Mouse (Mus musculus) heart, adult 8-10 months (tissue): ENCODE data around the gene Rnf215. TPM values are rescaled to one million over a fixed set of nuclear protein-coding genes. Genes with fewer than 3 reads are reported as not detected.
"Not testable (repeated sequence)": the region's sequence is repeated elsewhere in the genome, so short reads cannot be mapped to it uniquely, and the experiment has no call there.

Source experiments
- DNase-seq: peaks from one replicate; pipeline ENCODE4 v3.0.0; 2022; ENCODE audit warnings: low spot score
- total RNA-seq, 4 experiments: library from RNA; stranded (reverse); gene quantifications; 2 replicates each; pipeline ENCODE4 v1.2.4; 2022

The Rnf215 gene
- 10 to 100 TPM in 3 of 4 experiments, 1 to 10 TPM in 1; 10.0 to 14.2 (median 11.2) TPM for total RNA-seq

- DNase-seq = peak; percentile 84
Measured at GRCm38 (mm10) chr11:4134986-4135935, at the start of gene Rnf215. Gene Rnf215 (plus strand): TSS chr11:4135202.

GRCm38 (mm10) chr11:4086246-4086645 lies 48.8 kb upstream of the Rnf215 start:
- no peak for DNase-seq

GRCm38 (mm10) chr11:4087267-4087666 lies 47.7 kb upstream of the Rnf215 start:
- DNase-seq = no peak

DNA sequence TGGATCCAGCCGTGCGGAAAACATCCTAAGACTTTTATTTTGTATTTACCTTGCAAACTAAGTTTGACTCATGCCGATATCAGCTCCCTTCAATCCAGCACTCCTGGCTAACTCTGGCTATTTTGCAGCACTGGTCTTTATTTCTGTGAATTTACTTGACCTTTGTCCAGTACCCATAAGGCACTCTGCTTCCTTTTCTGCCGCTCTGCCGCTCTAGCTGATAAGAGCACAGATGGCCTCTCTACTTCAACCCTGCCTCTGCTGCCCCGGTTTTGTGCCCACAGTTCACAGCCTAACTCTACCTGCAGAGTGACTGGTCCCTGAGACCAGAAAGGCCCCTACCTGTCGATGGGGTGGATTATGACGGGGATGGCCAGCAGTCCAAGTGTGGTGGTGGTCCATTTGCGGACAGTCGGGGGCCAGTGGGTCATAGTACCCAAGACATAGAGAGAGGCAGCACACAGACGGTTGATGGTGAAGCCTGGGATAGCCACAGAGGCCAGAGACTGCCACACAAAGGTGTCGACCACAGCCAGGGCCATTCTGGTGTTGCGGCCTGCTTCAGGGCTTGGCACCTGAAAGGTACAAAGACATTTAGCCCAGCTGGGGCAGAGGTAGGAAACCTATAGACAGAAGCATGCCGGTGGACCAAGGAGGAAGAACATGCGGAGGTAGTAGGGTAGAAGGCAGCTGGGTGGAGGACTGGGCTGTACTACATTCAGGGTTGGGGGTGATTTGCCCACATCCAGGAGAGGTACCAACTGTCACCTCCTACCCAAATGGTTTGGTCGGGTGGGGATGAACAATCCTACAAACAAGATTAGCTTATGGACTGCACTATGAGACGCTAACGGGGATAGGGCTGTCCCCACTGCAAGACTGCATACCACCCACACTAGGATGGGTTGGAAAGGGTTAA lies 41.3 kb upstream of the Rnf215 start:
- no peak for DNase-seq

GRCm38 (mm10) chr11:4094378-4095170 lies 40.4 kb upstream of the Rnf215 start:
- peak; percentile 48 for DNase-seq

- DNase-seq = peak; percentile 64
Measured at GRCm38 (mm10) chr11:4095171-4096053, 39.6 kb upstream of the Rnf215 start, which contains the start of gene Mtfp1. Gene Mtfp1 (minus strand): TSS chr11:4095445.

DNA sequence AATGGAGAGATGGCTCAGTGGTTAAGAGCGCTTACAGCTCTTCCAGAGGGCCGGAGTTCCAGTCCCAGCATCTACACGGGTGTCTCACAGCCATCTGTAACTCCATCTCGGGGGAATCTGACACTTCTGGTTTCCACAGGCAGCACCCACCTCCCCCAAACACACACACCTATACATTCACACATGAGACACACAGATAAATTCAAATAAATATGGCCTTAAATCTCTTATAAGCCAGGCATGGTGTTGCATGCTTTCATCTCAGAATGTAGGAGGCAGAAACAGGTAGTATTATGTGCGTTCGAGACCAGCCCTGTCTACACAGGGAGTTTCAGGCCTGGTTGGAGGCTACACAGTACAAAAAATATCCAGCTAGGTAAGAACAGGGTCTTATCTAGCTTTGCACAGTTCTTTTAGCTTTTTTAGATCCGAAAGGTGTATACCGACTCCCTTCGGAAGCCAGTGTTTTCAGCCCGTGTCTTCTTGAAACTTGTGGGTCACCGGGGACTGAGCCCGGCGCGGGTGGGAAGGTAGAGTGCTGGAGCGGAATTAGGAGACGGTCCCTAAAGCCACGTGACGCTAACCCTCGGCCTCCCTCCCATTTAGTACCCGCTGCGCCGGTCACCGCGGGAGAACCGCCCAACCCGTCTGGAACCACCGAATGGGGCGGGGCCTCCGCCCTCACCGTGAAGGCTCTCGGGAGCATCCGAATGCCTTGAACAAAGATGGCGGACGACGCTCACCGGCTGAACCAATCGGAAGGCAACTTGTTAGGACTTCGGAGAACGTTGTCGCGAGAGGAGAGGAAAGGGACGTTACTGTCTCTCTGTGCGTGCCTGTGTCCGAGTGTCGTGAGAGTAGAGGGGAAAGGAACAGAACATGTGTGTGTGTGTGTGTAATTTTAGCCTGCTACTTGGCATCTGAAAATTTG lies 38.7 kb upstream of the Rnf215 start:
- DNase-seq = peak; percentile 99

DNA sequence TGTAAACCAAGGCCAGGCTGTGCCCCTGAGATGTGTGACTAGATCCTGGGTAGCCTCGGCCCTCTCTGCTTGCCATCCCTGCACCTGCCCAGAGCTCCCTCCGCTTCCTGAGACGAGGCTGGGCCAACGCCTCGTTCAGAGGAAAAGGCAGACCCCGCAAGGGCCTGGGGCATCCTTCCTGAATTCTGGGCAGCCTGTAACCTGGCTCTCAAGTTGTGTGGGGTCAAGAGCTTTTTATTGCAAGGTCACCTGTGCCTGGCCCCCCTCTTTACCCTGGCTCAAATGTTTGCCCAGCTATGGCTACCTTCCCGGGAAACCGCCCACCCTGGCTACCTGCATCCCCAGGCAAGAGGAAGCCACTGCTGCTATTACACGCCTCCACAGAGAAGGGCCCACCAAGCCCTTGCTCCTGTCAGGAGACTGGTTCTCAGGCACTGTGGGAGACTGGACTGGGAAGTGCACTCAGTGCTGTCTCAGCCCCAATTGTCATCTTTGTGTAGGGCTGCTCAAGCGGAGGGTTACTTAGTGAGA lies 37.8 kb upstream of the Rnf215 start:
- DNase-seq = peak; percentile 16

DNA sequence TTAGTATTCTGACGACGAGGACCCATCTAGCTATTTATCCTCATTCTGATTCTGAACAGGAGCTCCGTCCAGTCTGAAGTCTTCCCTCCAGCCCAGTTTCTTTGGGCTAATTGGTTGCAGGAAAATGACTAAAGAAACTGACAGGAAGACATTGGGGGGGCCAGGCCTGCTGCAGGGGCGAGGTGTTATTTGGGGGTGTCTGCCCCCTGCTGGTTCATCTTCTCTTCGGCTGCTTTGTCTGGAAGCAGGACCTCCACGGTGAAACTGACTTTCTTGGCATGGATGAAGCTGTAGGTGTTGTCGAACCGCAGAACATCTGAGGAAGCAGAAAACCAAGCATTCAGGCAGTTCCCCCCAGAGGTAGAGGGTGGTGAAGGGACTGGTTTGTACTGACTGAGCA lies 36.9 kb upstream of the Rnf215 start:
- DNase-seq = no peak

GRCm38 (mm10) chr11:4098816-4099215 lies 36.2 kb upstream of the Rnf215 start:
- no peak for DNase-seq

DNA sequence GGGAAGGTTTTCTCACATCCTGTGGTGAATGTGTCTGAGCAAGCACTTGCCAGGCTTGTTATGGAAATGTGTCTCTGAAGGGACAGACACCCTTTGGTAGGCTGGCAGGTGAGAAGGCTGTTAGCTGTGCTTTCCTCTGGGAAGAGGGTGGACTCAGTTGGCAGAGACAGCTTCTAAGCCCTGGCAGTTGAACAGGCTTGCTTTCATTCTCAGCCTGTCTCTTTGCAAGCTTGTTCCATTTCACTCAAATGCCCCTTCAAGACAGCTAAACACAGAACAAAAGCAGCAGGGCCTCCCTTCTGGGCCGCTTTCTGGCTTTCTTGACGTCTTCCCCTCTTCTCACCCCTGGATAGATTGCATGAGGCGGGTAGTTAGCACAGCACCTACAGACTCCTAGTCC lies 35.6 kb upstream of the Rnf215 start:
- DNase-seq = no peak

- DNase-seq = no peak
Measured at GRCm38 (mm10) chr11:4101851-4102250, 33.2 kb upstream of the Rnf215 start.

- DNase-seq = no peak
Measured at GRCm38 (mm10) chr11:4103522-4103921, 31.5 kb upstream of the Rnf215 start.

DNA sequence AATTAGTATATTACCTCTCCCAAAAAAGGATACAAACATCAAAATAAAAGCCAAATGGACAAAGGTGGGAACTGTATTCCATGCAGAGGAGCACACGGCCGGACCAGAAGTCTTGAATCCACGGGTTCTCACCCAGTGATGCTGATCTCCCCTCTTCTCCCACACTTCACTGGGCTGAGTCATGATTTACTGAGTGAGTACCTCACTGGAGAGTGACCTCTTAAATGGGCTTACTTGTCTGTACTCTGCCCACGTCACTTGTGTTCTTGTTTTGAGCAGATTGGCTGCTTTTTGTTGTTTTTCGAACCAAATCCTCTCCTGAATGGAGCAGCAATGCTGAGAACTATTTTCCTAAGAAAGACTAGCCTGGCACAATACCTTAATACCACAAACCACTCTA lies 30.0 kb upstream of the Rnf215 start:
- no peak for DNase-seq

GRCm38 (mm10) chr11:4105444-4105843 lies 29.6 kb upstream of the Rnf215 start:
- DNase-seq = no peak

DNA sequence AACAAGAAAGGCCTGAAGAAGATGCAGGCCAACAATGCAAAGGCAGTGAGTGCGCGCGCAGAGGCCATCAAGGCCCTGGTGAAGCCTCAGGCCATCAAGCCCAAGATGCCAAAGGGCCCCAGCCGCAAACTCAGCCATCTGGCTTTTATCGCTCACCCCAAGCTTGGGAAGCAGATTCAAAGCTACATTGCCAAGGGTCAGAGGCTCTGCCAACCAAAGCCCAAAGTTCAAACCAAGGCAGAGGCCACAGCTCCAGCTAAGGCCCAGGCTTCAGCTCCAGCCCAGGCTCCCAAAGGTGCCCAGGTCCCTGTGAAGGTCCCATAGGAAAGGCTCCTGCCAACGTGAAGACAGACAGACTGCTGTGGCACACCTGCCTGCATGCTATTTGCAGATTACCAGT lies 27.1 kb upstream of the Rnf215 start:
- DNase-seq = not testable (repeated sequence)

DNA sequence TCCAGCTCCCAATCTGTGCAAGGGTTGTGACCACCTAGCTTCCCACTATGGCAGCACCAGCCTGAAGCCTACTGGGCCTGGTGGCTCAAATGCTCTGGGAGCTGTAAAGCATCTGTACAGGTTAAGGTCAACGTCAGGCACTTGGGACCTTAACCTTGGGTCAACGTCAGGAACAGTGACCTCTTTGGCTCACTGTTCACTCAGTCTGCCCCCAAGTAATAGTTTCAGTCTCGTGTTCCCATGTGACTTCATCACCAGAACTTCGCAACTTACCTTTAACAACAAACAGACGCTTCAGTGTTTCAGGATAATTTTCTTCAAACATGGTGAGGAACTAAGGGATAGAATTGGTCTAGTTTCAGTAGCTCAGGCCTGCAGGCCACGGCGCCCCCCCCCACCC lies 26.3 kb upstream of the Rnf215 start:
- DNase-seq = no peak

DNA sequence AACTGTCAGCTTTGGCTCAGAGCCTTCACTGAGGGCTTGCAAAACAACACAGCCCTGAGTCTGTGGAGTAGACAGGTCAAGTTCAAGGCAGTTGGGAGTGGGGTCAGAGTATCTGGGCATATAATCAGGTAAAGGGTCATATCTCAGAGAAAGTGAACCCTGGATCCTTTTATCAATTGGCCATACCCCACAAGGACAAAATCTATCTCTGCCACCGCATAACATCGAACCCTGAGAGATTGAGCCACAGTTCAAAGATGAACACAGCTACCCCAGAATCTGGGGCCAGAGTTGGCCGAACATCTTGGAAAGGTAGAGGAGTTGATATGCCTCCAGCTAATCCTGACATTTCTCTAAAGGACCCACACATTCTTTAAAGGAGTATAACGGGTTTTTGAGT lies 23.0 kb upstream of the Rnf215 start:
- no peak for DNase-seq

- DNase-seq = no peak
Measured at GRCm38 (mm10) chr11:4112861-4113260, 22.1 kb upstream of the Rnf215 start.
